Mouse (Mus musculus) testis, adult 2 months (tissue): ENCODE results near the gene Gm27029. TPM values are rescaled to one million over a fixed set of nuclear protein-coding genes. Genes with fewer than 3 reads are reported as not detected.

Experiments used
- H3K27ac ChIP-seq: fragments of 200-500 bp; 2 replicates; pipeline ENCODE4 v1.5.1; 2012; ENCODE audit warnings: low read depth, low read length; ENCODE audit not compliant: control insufficient read depth, insufficient read depth
- H3K27me3 ChIP-seq: fragments of 200-500 bp; 2 replicates; pipeline ENCODE4 v1.6.1; 2012; ENCODE audit warnings: mild to moderate bottlenecking, low read length, moderate library complexity; ENCODE audit not compliant: control insufficient read depth, insufficient read depth
- H3K36me3 ChIP-seq: fragments of 200-500 bp; 2 replicates; pipeline ENCODE4 v1.6.1; 2012; ENCODE audit warnings: mild to moderate bottlenecking, low read length; ENCODE audit not compliant: control insufficient read depth, insufficient read depth
- H3K4me1 ChIP-seq: fragments of 200-500 bp; 2 replicates; pipeline ENCODE4 v1.6.1; 2012; ENCODE audit warnings: low read length; ENCODE audit not compliant: control insufficient read depth, insufficient read depth
- H3K4me3 ChIP-seq: fragments of 200-500 bp; 2 replicates; pipeline ENCODE4 v1.5.1; 2012; ENCODE audit warnings: low read depth, mild to moderate bottlenecking, low read length, moderate library complexity, mixed read lengths; ENCODE audit not compliant: control insufficient read depth
- CTCF ChIP-seq: fragments of 200-500 bp; IDR thresholded peaks from 2 replicates; pipeline ENCODE4 v1.5.1; 2012; ENCODE audit warnings: low read depth, mild to moderate bottlenecking, inconsistent platforms, low read length, moderate library complexity; ENCODE audit not compliant: control insufficient read depth, insufficient read depth, insufficient replicate concordance
- POLR2A ChIP-seq: fragments of 200-500 bp; IDR thresholded peaks from 2 replicates; pipeline ENCODE4 v1.6.1; 2012; ENCODE audit warnings: low read depth, mild to moderate bottlenecking, inconsistent platforms, low read length, moderate library complexity; ENCODE audit not compliant: control insufficient read depth
- polyA plus RNA-seq: library from polyadenylated mRNA; depleted of rRNA; stranded (reverse); fragments of >200 nt; gene quantifications from 2 replicates; pipeline ENCODE4 v1.2.3, GENCODE M21; 2012

The Gm27029 gene
- polyA plus RNA-seq, 1 experiment = 0.14 TPM

- Histone ChIP-seq H3K27me3 (no peaks in the 10 kb centered on the region), H3K27ac (no peak overlapping the region), H3K4me1 (no peaks in the 10 kb centered on the region), H3K4me3 (no peak overlapping the region), H3K36me3 (peaks cover 2% of the 10 kb centered on the region)
- TF ChIP-seq CTCF (no peak), POLR2A (no peak)
Measured at GRCm38 (mm10) chr11:101435831-101436230, 11.2 kb upstream of the Gm27029 start.

DNA sequence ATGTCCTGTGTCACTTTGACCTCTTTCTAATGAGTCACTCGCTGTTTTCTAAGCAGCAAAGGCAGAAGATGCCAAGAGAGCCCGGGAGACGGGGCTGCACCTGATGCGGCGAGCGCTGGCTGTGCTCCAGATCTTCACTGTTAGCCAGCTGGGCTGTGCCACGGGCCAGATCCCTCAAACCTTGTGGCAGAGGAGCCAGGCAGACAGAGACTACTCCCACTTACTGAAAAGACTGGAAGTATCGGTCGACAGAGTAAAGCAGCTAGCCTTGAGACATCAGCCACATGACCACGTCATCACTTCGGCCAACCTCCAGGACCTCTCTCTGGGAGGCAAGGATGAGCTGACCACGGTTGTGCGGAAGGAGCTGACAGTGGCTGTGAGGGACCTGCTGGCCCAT, 8.8 kb upstream of the Gm27029 start:
- Histone ChIP-seq H3K27me3 (no peaks in the 10 kb centered on the region), H3K4me3 (no peak overlapping the region), H3K36me3 (peaks cover 2% of the 10 kb centered on the region), H3K27ac (no peak overlapping the region), H3K4me1 (no peaks in the 10 kb centered on the region)
- TF ChIP-seq CTCF (no peak), POLR2A (no peak)

GRCm38 (mm10) chr11:101431327-101431726, 6.7 kb upstream of the Gm27029 start:
- Histone ChIP-seq H3K36me3 (peaks cover 2% of the 10 kb centered on the region), H3K27me3 (no peaks in the 10 kb centered on the region), H3K27ac (no peak overlapping the region; the same call in 1 of the 2 replicates), H3K4me1 (no peaks in the 10 kb centered on the region; the same call in 1 of the 2 replicates), H3K4me3 (no peak overlapping the region)
- TF ChIP-seq CTCF (no peak), POLR2A (no peak)

- TF ChIP-seq POLR2A (no peak), CTCF (no peak)
- H3K27ac ChIP-seq = no peak overlapping the region
- no peaks in the 10 kb centered on the region for H3K27me3 ChIP-seq
- H3K4me1 ChIP-seq = peaks cover 3% of the 10 kb centered on the region
- peak overlapping the region; percentile 97; the same call in 1 of the 2 replicates for H3K4me3 ChIP-seq
- no peaks in the 10 kb centered on the region for H3K36me3 ChIP-seq
Measured at GRCm38 (mm10) chr11:101426165-101426564, 1.6 kb upstream of the Gm27029 start.

GRCm38 (mm10) chr11:101424925-101425813, 573 bp upstream of the Gm27029 start, which contains the start of the genes Rundc1 and Ptges3l:
Gene Rundc1 (plus strand): TSS chr11:101425085.
Gene Ptges3l (minus strand): TSS chr11:101425333.
- Histone ChIP-seq H3K4me1 (peaks cover 3% of the 10 kb centered on the region), H3K36me3 (no peaks in the 10 kb centered on the region), H3K4me3 (peak within 1 kb of the TSS; percentile 97), H3K27ac (peak within 1 kb of the TSS; percentile 97), H3K27me3 (no peaks in the 10 kb centered on the region)
- TF ChIP-seq CTCF = peak; percentile 13; the same call in 1 of the 2 replicates
- peak; percentile 84 for TF ChIP-seq POLR2A

DNA sequence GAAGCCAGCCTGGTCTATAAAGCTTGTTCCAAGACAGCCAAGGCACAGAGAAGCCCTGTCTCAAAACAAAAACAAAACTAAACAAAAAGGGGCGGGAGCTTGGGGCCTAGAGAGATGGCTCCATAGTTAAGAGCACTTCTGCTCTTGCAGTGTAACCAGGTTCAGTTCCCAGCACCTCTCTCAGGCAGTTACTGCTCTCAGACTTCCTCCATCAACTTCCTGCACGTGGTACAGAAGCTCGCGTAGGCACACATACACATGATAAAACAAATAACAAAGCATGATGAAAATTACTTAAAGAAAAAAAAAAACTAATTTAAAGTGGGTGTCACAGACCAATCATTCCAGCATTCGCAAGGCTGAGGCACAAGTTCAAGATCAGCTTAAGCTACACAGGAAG, 4.4 kb downstream of the Gm27029 start:
- Histone ChIP-seq H3K4me3 (no peak overlapping the region), H3K36me3 (no peaks in the 10 kb centered on the region), H3K27me3 (no peaks in the 10 kb centered on the region), H3K27ac (no peak overlapping the region), H3K4me1 (peaks cover 3% of the 10 kb centered on the region)
- no peak for TF ChIP-seq CTCF
- TF ChIP-seq POLR2A = no peak

DNA sequence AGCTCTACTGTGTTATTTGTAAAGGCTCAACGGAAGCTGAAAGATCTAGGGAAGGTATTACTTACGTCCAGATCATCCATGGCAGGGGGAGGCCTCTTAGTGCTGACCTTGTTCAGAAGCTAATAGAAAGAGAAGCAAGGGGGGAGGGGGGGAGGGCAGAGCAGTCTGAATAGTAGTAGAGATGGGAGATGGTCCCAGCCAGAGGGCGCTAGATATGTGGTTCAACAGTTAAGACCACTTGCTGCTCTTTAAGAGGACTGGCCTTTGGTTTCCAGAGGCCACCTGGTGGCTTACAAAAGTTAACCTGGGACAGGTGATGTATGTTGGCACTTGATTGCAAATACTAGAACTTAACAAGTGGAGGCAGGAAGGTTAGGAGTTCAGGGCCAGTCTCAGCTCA, 5.0 kb downstream of the Gm27029 start:
- Histone ChIP-seq H3K4me1 (peaks cover 3% of the 10 kb centered on the region), H3K36me3 (no peaks in the 10 kb centered on the region), H3K27me3 (no peaks in the 10 kb centered on the region), H3K4me3 (no peak overlapping the region), H3K27ac (no peak overlapping the region)
- TF ChIP-seq CTCF (no peak), POLR2A (no peak)
